Mouse (Mus musculus): ENCODE data around the gene Vmp1. TPM values are rescaled to one million over a fixed set of nuclear protein-coding genes. Genes with fewer than 3 reads are reported as not detected.

Vmp1 gene
- polyA plus RNA-seq, 1 experiment from 2014 or later, result 145 TPM

DNA sequence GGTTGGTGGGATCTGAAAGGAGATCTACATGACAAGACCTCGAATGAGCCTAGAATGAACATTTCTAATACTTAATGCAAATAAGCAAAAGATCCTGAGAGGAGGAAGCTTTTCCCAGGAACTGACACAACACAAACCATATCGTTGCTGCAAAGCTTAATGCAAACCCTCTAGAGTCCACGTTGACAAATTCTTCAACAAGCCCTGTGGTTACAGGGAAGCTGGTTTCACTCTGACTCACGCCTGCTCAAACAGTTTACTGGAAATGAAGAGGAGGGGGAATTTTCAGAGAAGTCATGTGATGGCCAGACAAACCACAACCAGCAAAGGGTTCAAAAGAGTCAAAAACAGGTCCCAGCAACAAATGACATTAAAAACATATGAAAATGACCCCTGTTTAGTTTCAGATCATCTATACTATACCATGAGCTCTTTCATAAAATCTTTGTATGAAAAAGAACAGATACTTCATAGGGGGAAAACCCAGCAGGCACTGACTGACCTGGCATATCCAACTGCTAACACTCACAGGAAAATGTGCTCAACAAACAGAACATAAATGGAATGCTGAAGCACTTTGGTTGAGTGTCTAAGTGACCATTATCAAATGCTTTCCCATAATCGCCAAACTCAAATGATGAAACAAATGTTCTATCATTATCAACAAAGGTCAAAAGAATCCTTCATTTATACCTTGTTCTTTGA is 59.2 kb downstream of the Vmp1 start:
- Histone ChIP-seq H3K27ac (ENCODE audit: low read length) (peak overlapping the region; percentile 39; the same call in 1 of the 2 replicates), H3K36me3 (ENCODE audit: control insufficient read depth, insufficient read depth, low read length) (no peaks in the 10 kb centered on the region), H3K9me3 (ENCODE audit: control insufficient read depth, low read depth, low read length) (no peaks in the 10 kb centered on the region), H3K4me3 (ENCODE audit: low read depth, low read length) (no peak overlapping the region), H3K27me3 (ENCODE audit: control insufficient read depth, insufficient read depth, low read length) (no peaks in the 10 kb centered on the region), H3K4me1 (ENCODE audit: control insufficient read depth, insufficient read depth, low read length) (peaks cover 5% of the 10 kb centered on the region; the same call in 1 of the 2 replicates), H3K4me2 (replicated peaks; ENCODE audit: low read depth, low read length) (no peak overlapping the region), H3K9ac (replicated peaks; ENCODE audit: low read depth, low read length) (no peak overlapping the region)
- no peak for ATAC-seq (ENCODE audit: insufficient number of reproducible peaks, insufficient read depth, low FRiP score, low read depth)
- 46% methylated on average over 5 of the region's 5 CpGs for WGBS

DNA sequence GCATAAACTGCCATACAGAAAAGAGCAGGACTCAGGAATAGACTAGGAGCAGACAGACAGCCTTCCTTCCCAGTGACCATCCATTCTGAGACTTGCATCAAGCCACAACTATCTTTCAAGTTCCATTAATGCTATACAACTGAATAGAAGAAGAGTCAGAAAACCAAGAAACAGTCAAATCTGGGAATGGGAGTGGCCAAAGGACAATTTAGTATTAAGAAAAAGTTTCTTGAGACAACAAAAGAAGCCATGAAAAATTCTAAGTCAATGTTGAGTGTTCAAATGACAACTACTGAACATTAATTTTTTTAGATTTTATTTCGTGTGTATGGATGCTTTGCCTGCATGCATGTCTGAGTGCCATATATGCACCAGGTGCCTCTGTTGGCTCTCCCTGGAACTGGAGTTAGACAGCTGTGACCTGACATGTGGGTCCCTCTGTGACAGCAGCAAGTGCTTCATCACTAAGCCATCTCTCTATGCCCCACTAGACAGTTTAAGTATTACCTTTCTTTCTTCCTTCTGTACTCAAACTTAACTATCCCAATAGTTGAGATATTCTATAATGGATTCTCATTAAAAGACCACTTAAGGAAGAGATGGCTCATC is 60.1 kb downstream of the Vmp1 start:
- H3K4me2 ChIP-seq (replicated peaks; ENCODE audit: low read depth, low read length), result no peak overlapping the region
- H3K9ac ChIP-seq (replicated peaks; ENCODE audit: low read depth, low read length), result no peak overlapping the region
- H3K27me3 ChIP-seq (ENCODE audit: control insufficient read depth, insufficient read depth, low read length), result no peaks in the 10 kb centered on the region
- 90% methylated on average over 1 of the region's 1 CpGs for WGBS
- no peak overlapping the region; the same call in 1 of the 2 replicates for H3K27ac ChIP-seq (ENCODE audit: low read length)
- H3K4me1 ChIP-seq (ENCODE audit: control insufficient read depth, insufficient read depth, low read length), result peaks cover 5% of the 10 kb centered on the region; the same call in 1 of the 2 replicates
- H3K4me3 ChIP-seq (ENCODE audit: low read depth, low read length), result no peak overlapping the region
- H3K9me3 ChIP-seq (ENCODE audit: control insufficient read depth, low read depth, low read length), result no peaks in the 10 kb centered on the region
- H3K36me3 ChIP-seq (ENCODE audit: control insufficient read depth, insufficient read depth, low read length), result no peaks in the 10 kb centered on the region
- no peak for ATAC-seq (ENCODE audit: insufficient number of reproducible peaks, insufficient read depth, low FRiP score, low read depth)

DNA sequence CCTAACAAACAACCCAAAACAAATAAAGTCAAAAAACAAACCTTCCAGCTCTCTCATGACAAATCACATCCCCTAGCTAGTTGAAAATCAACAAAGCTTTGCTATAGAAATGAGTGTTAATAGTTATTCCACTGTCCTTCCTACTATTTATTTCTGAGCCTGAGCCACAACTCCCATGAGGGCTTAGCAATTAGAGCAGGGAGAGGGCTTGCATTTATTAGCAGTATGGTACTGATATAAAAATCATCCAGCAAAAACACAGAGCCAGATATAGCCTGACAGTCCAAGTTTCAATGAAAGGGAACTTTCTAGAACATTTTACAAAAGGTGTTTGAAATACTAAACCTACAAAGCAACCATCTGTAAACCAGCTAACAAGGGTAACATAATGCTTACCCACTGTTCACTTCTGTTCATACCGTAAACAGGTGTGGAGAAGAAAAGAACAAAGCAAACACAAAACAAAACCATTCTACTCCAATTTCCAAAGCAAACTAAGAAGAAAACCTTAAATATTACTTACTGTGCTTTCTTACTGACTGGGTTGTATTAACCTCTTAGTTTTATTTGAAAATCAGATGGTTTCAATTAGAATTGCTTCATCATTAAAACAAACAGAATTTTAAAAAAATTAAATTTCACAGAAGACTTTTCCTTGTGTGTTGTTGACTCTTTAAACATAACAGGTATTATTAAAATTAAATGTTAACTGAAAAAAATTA is 61.3 kb downstream of the Vmp1 start:
- ATAC-seq (ENCODE audit: insufficient number of reproducible peaks, insufficient read depth, low FRiP score, low read depth), result no peak
- Histone ChIP-seq H3K4me3 (ENCODE audit: low read depth, low read length) (no peak overlapping the region), H3K9me3 (ENCODE audit: control insufficient read depth, low read depth, low read length) (no peaks in the 10 kb centered on the region), H3K9ac (replicated peaks; ENCODE audit: low read depth, low read length) (no peak overlapping the region), H3K27ac (ENCODE audit: low read length) (no peak overlapping the region), H3K36me3 (ENCODE audit: control insufficient read depth, insufficient read depth, low read length) (no peaks in the 10 kb centered on the region), H3K4me2 (replicated peaks; ENCODE audit: low read depth, low read length) (no peak overlapping the region), H3K27me3 (ENCODE audit: control insufficient read depth, insufficient read depth, low read length) (no peaks in the 10 kb centered on the region), H3K4me1 (ENCODE audit: control insufficient read depth, insufficient read depth, low read length) (peaks cover 5% of the 10 kb centered on the region; the same call in 1 of the 2 replicates)
- WGBS, result 88% methylated on average over 1 of the region's 1 CpGs

DNA sequence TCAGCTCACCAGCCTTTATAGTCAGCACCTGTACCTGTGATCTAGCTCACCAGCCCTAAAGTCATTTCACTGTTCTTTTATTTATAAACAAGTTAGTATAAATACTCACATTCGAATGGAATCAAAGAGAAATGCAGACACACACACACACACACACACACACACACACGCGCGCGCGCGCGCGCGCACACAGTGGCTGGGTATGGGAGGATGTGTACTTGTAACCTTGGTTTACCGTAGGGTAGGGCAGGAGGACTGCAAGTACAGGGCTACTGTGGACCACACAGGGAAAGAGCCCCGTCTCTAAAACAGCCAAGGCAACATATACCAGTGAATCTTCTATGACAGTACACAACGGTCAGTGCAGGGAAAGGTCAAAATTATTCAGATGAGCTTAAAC is 62.5 kb downstream of the Vmp1 start:
- Histone ChIP-seq H3K36me3 (ENCODE audit: control insufficient read depth, insufficient read depth, low read length) (no peaks in the 10 kb centered on the region), H3K27ac (ENCODE audit: low read length) (no peak overlapping the region), H3K4me3 (ENCODE audit: low read depth, low read length) (no peak overlapping the region), H3K9ac (replicated peaks; ENCODE audit: low read depth, low read length) (no peak overlapping the region), H3K4me2 (replicated peaks; ENCODE audit: low read depth, low read length) (no peak overlapping the region), H3K9me3 (ENCODE audit: control insufficient read depth, low read depth, low read length) (no peaks in the 10 kb centered on the region), H3K27me3 (ENCODE audit: control insufficient read depth, insufficient read depth, low read length) (no peaks in the 10 kb centered on the region), H3K4me1 (ENCODE audit: control insufficient read depth, insufficient read depth, low read length) (peaks cover 5% of the 10 kb centered on the region; the same call in 1 of the 2 replicates)
- 90% methylated on average over 13 of the region's 13 CpGs for WGBS
- ATAC-seq (ENCODE audit: insufficient number of reproducible peaks, insufficient read depth, low FRiP score, low read depth), result no peak

DNA sequence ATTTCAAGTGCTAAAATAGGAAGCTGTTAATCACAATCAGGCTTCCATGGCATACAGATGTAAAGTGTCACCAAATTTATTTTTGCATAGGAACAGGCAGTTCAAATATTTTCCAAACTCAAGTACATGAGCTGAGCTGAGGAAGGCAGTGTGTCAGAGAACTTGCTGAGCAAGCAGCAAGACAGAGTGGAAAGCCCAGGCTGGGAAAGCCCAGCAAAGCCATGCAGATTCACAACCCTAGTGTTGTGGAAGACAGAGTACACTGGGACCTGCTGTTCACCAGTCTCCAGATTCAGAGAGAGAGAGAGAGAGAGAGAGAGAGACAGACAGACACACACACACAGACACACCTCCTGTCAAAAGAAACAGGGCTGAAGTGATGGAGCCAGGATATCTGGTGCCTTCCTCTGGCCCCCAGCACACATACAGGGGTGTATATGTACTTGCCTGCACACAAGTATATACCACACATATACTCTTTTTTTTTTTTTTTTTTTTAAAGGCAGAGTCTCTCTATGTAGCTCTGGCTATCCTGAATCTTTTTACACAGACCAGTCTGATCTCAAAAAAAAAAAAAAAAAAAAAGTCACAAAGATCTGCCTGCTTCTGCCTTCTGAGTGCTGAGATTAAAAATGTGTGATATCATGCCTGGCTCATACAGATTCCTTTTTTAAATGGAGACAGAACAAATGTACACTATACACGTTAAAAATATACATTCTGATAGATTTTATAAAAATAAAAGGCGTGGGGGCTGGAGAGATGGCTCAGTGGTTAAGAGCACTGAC is 64.9 kb downstream of the Vmp1 start:
- WGBS, result 87% methylated on average over 2 of the region's 2 CpGs
- Histone ChIP-seq H3K9me3 (ENCODE audit: control insufficient read depth, low read depth, low read length) (no peaks in the 10 kb centered on the region), H3K4me1 (ENCODE audit: control insufficient read depth, insufficient read depth, low read length) (no peaks in the 10 kb centered on the region; the same call in 1 of the 2 replicates), H3K27ac (ENCODE audit: low read length) (peak overlapping the region; percentile 39; the same call in 1 of the 2 replicates), H3K36me3 (ENCODE audit: control insufficient read depth, insufficient read depth, low read length) (no peaks in the 10 kb centered on the region), H3K27me3 (ENCODE audit: control insufficient read depth, insufficient read depth, low read length) (no peaks in the 10 kb centered on the region), H3K4me2 (replicated peaks; ENCODE audit: low read depth, low read length) (no peak overlapping the region), H3K9ac (replicated peaks; ENCODE audit: low read depth, low read length) (no peak overlapping the region), H3K4me3 (ENCODE audit: low read depth, low read length) (no peak overlapping the region)
- no peak for ATAC-seq (ENCODE audit: insufficient number of reproducible peaks, insufficient read depth, low FRiP score, low read depth)

DNA sequence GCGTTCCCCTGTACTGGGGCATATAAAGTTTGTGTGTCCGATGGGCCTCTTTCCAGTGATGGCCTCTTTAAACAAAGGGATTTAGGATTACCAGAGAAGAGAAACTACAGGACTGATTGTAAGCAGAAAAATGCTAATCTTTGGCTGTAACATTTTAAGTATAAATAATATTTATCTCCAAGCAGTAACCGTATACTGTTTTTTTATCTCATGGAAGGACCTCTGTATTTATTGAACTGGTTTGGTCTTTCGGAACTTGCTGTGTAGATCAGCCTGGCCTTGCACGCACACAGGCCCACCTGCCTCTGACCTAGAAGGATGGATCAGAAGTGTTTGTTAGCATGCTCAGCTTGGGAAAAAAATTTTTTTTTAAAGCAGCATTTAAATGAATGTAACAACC is 69.0 kb downstream of the Vmp1 start:
- Histone ChIP-seq H3K4me2 (replicated peaks; ENCODE audit: low read depth, low read length) (no peak overlapping the region), H3K27ac (ENCODE audit: low read length) (no peak overlapping the region), H3K9me3 (ENCODE audit: control insufficient read depth, low read depth, low read length) (no peaks in the 10 kb centered on the region), H3K36me3 (ENCODE audit: control insufficient read depth, insufficient read depth, low read length) (no peaks in the 10 kb centered on the region; the same call in 1 of the 2 replicates), H3K4me1 (ENCODE audit: control insufficient read depth, insufficient read depth, low read length) (no peaks in the 10 kb centered on the region), H3K27me3 (ENCODE audit: control insufficient read depth, insufficient read depth, low read length) (no peaks in the 10 kb centered on the region), H3K4me3 (ENCODE audit: low read depth, low read length) (no peak overlapping the region), H3K9ac (replicated peaks; ENCODE audit: low read depth, low read length) (no peak overlapping the region)
- no peak for ATAC-seq (ENCODE audit: insufficient number of reproducible peaks, insufficient read depth, low FRiP score, low read depth)
- 63% methylated on average over 5 of the region's 5 CpGs for WGBS

DNA sequence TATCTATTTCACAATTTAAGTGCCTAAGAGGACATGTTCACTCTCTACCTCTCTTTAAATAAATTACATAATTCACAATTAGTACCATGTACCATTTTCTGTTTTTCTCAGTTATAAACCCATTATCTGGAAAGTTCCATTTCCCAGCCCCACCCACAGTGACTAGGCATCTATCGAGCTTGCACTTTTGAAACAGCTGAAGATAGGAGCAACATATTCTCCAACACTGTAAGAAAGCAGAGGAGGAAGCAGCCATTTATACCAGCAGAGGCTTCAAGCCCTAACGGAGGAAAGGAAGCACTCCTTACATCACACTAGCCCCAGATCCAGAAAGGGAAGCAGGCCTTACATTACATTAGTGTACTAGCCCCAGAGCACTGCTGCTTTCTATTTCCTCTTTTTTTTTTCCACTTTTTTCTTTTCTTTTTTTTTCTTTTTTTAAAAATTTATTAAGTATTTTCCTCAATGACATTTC is 69.5 kb downstream of the Vmp1 start:
- peak; percentile 42; the same call in 1 of the 2 replicates for ATAC-seq (ENCODE audit: insufficient number of reproducible peaks, insufficient read depth, low FRiP score, low read depth)
- H3K27ac ChIP-seq (ENCODE audit: low read length), result no peak overlapping the region
- H3K27me3 ChIP-seq (ENCODE audit: control insufficient read depth, insufficient read depth, low read length), result no peaks in the 10 kb centered on the region
- no peak overlapping the region for H3K4me3 ChIP-seq (ENCODE audit: low read depth, low read length)
- no peak overlapping the region for H3K9ac ChIP-seq (replicated peaks; ENCODE audit: low read depth, low read length)
- H3K4me2 ChIP-seq (replicated peaks; ENCODE audit: low read depth, low read length), result no peak overlapping the region
- H3K9me3 ChIP-seq (ENCODE audit: control insufficient read depth, low read depth, low read length), result no peaks in the 10 kb centered on the region
- no peaks in the 10 kb centered on the region; the same call in 1 of the 2 replicates for H3K36me3 ChIP-seq (ENCODE audit: control insufficient read depth, insufficient read depth, low read length)
- no peaks in the 10 kb centered on the region for H3K4me1 ChIP-seq (ENCODE audit: control insufficient read depth, insufficient read depth, low read length)
- 54% methylated on average over 2 of the region's 2 CpGs for WGBS

DNA sequence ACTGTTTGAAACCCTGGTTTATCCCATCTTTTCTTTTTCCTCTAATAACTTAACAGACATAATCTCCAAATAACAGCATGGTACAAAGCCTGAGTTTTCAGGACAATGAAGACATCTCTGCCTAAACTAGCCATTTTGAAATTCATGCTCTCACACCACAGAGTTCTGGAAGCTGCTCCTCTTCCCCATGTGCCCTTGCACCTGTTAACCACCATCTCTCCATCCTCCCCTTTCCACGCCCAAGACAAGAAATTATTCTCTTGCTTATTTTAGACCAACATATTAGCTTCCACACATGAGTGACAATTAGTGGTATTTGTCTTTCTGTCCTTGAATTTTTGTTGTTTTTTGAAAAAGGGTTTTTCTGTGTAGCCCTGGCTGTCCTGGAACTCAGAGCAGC is 71.6 kb downstream of the Vmp1 start:
- no peak overlapping the region for H3K4me3 ChIP-seq (ENCODE audit: low read depth, low read length)
- 91% methylated on average over 1 of the region's 1 CpGs for WGBS

More for the DNA sequence above, 71.6 kb downstream of the Vmp1 start:
- no peak overlapping the region for H3K9ac ChIP-seq (replicated peaks; ENCODE audit: low read depth, low read length)
- ATAC-seq (ENCODE audit: insufficient number of reproducible peaks, insufficient read depth, low FRiP score, low read depth), result no peak
- H3K27ac ChIP-seq (ENCODE audit: low read length), result no peak overlapping the region
- no peaks in the 10 kb centered on the region for H3K9me3 ChIP-seq (ENCODE audit: control insufficient read depth, low read depth, low read length)
- H3K36me3 ChIP-seq (ENCODE audit: control insufficient read depth, insufficient read depth, low read length), result no peaks in the 10 kb centered on the region; the same call in 1 of the 2 replicates
- no peaks in the 10 kb centered on the region for H3K27me3 ChIP-seq (ENCODE audit: control insufficient read depth, insufficient read depth, low read length)
- no peak overlapping the region for H3K4me2 ChIP-seq (replicated peaks; ENCODE audit: low read depth, low read length)
- H3K4me1 ChIP-seq (ENCODE audit: control insufficient read depth, insufficient read depth, low read length), result no peaks in the 10 kb centered on the region
